Mouse (Mus musculus) stomach, embryonic 14.5 days (tissue): Measurements from ENCODE around the gene Tbx5. TPM values are rescaled to one million over a fixed set of nuclear protein-coding genes. Genes with fewer than 3 reads are reported as not detected.

Source experiments
- ATAC-seq: fragments of 200-750 bp; cut with Nextera tagmentation; 2 replicates; pipeline ENCODE4 v1.8.0; 2017; ENCODE audit warnings: low read depth, moderate TSS enrichment; ENCODE audit not compliant: insufficient number of reproducible peaks, insufficient read depth, low FRiP score
- H3K27ac ChIP-seq: fragments of 300-500 bp; sonication (generic); 2 replicates; pipeline ENCODE4 v1.5.1; 2014; ENCODE audit warnings: mild to moderate bottlenecking, low read length, moderate library complexity, mixed read lengths
- H3K27me3 ChIP-seq: fragments of 300-500 bp; sonication (generic); 2 replicates; pipeline ENCODE4 v1.6.1; 2014; ENCODE audit warnings: low read length, control low read depth, mixed read lengths; ENCODE audit not compliant: control insufficient read depth, insufficient read depth
- H3K36me3 ChIP-seq: fragments of 300-500 bp; sonication (generic); 2 replicates; pipeline ENCODE4 v1.6.1; 2014; ENCODE audit warnings: mild to moderate bottlenecking, control low read depth, low read length, moderate library complexity, mixed read lengths; ENCODE audit not compliant: control insufficient read depth, insufficient read depth
- H3K4me1 ChIP-seq: fragments of 300-500 bp; sonication (generic); 2 replicates; pipeline ENCODE4 v1.6.1; 2014; ENCODE audit warnings: low read length, control low read depth, mixed read lengths; ENCODE audit not compliant: control insufficient read depth, insufficient read depth
- H3K4me2 ChIP-seq: fragments of 300-500 bp; sonication (generic); replicated peaks from 2 replicates; pipeline ENCODE4 v1.6.1; 2014; ENCODE audit warnings: low read depth, low read length, control low read depth
- H3K4me3 ChIP-seq: fragments of 300-500 bp; sonication (generic); 2 replicates; pipeline ENCODE4 v1.5.1; 2014; ENCODE audit warnings: low read depth, low read length, control low read depth
- H3K9ac ChIP-seq: fragments of 300-500 bp; sonication (generic); replicated peaks from 2 replicates; pipeline ENCODE4 v1.6.1; 2014; ENCODE audit warnings: low read depth, mild to moderate bottlenecking, control low read depth, low read length, moderate library complexity, mixed read lengths
- H3K9me3 ChIP-seq: fragments of 300-500 bp; sonication (generic); 2 replicates; pipeline ENCODE4 v1.6.1; 2016; ENCODE audit warnings: low read depth, low read length, control low read depth; ENCODE audit not compliant: control insufficient read depth
- WGBS: fragments of 180-500 bp; shearing (Covaris S2); extraction: QIAGEN DNeasy Blood & Tissue Kit; methylation state at CpG from one replicate; pipeline ENCODE4 v1.1.7; 2014; 5-methylcytosine and 5-hydroxymethylcytosine counted together
- polyA plus RNA-seq: library from polyadenylated mRNA; unstranded; fragments of >200 nt; fragmentation: Nextera tagmentation; extraction: Ambion mirVana; gene quantifications from 2 replicates; pipeline ENCODE4 v1.2.1, GENCODE M21; 2014

The Tbx5 gene
- polyA plus RNA-seq, 1 experiment from 2014 or later, result 0.38 TPM

DNA sequence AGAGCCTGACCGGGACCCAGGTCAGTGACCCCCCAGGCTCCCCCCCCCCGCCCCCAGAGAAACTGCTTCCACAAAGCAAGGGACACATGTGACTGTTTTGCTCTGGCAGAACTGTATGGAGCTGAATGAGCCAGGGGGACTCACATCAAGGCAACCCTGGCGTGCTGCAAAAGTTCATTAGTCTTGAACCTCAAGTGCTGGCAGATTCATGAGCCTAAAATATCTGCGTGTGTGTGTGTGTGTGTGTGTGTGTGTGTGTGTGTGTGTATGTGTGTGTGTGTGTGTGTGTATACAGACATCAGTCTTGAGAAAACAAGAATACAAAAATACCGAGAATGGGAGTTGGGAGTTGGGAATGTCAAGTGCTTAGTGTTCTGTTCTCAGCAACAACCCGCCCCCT, 5.1 kb upstream of the Tbx5 start:
- Histone ChIP-seq H3K27ac (no peak overlapping the region), H3K4me1 (0 out of 2 replicates have a peak, but pooled peaks cover 6% of the 10 kb centered on the region), H3K4me3 (no peak overlapping the region), H3K9me3 (no peaks in the 10 kb centered on the region), H3K36me3 (no peaks in the 10 kb centered on the region), H3K27me3 (peaks cover 52% of the 10 kb centered on the region), H3K4me2 (no peak overlapping the region), H3K9ac (no peak overlapping the region)
- 71% methylated on average over 6 of the region's 6 CpGs for WGBS
- no peak for ATAC-seq

DNA sequence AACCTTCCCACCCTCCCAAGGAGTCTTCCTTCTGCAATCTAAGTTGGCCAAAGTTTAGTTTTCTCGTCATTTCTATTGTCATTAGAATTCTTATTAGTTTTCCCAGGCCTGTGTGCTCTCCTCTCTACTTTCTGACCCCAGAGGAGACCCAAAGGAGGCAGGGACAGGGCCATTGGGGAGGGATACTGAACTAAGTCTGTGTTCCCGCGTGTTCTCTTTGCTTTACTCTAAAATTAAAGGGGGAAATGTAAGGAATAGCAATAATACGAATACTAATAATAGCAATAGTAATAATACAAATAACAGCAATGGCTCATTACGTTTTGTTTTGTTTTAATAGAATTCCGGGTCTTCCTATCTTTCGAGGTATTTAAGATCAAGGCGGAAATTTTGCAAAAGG, 1.9 kb upstream of the Tbx5 start:
- H3K4me3 ChIP-seq, result no peak overlapping the region
- H3K9ac ChIP-seq, result no peak overlapping the region
- no peak for ATAC-seq
- no peak overlapping the region for H3K27ac ChIP-seq
- H3K4me2 ChIP-seq, result no peak overlapping the region
- no peaks in the 10 kb centered on the region for H3K9me3 ChIP-seq
- H3K4me1 ChIP-seq, result 0 out of 2 replicates have a peak, but pooled peaks cover 6% of the 10 kb centered on the region
- H3K36me3 ChIP-seq, result no peaks in the 10 kb centered on the region
- 12% methylated on average over 8 of the region's 8 CpGs for WGBS
- H3K27me3 ChIP-seq, result peaks cover 63% of the 10 kb centered on the region

GRCm38 (mm10) chr5:119831201-119831771, 1.2 kb upstream of the Tbx5 start:
- Histone ChIP-seq H3K27ac (no peak overlapping the region), H3K4me2 (0 out of 2 replicates have a peak overlapping the region, but pooled peaks have one; percentile 22), H3K4me3 (peak overlapping the region; percentile 17; the same call in 1 of the 2 replicates), H3K27me3 (peaks cover 63% of the 10 kb centered on the region), H3K9ac (no peak overlapping the region), H3K36me3 (no peaks in the 10 kb centered on the region), H3K4me1 (0 out of 2 replicates have a peak, but pooled peaks cover 6% of the 10 kb centered on the region), H3K9me3 (no peaks in the 10 kb centered on the region)
- no peak for ATAC-seq
- 2% methylated on average over 33 of the region's 33 CpGs for WGBS

DNA sequence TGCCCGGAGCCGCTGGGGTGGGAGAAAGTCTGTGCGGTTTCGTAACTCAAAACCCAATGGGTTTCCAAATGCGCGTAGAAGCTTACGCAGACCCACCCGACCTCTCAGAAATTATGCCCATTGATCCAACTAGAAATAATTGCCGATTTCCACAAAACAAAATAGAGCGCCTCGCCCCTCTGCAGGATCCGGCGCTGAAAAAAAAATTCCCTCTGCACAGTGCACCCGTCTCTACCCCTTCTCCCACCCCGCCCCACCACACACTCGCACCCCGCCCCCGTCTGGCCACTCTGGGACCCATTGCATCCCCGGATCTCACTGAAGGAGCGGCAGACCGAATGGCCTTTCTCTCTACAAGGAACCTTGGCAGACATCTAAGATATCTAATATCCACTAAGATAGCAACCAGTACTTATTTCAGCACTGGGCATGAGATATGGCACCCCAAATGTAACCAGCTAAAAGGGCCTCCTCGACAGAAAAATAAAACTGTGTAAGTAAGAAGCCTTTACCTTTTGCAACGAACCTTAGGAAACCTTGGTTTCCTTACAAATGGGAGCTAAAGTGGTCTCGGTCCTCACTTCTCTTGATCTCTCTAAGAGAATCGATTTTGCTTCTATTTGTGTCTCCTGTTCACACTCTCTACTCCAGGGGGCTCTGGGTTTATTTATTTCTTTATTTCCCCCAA, 533 bp upstream of the Tbx5 start:
- H3K4me2 ChIP-seq, result no peak overlapping the region
- 5% methylated on average over 25 of the region's 25 CpGs for WGBS

GRCm38 (mm10) chr5:119833223-119834030, 959 bp downstream of the Tbx5 start:
- no peak overlapping the region for H3K27ac ChIP-seq
- ATAC-seq, result no peak
- no peak overlapping the region for H3K9ac ChIP-seq
- no peaks in the 10 kb centered on the region for H3K36me3 ChIP-seq
- no peak overlapping the region for H3K4me2 ChIP-seq
- 11% methylated on average over 8 of the region's 8 CpGs for WGBS
- H3K4me3 ChIP-seq, result no peak overlapping the region
- peaks cover 66% of the 10 kb centered on the region for H3K27me3 ChIP-seq
- no peaks in the 10 kb centered on the region for H3K9me3 ChIP-seq
- 0 out of 2 replicates have a peak, but pooled peaks cover 6% of the 10 kb centered on the region for H3K4me1 ChIP-seq

More for the DNA sequence above, 533 bp upstream of the Tbx5 start:
- Histone ChIP-seq H3K27ac (no peak overlapping the region), H3K9ac (no peak overlapping the region), H3K9me3 (no peaks in the 10 kb centered on the region), H3K4me3 (no peak overlapping the region), H3K27me3 (peaks cover 62% of the 10 kb centered on the region), H3K4me1 (0 out of 2 replicates have a peak, but pooled peaks cover 6% of the 10 kb centered on the region), H3K36me3 (no peaks in the 10 kb centered on the region)
- ATAC-seq, result no peak

DNA sequence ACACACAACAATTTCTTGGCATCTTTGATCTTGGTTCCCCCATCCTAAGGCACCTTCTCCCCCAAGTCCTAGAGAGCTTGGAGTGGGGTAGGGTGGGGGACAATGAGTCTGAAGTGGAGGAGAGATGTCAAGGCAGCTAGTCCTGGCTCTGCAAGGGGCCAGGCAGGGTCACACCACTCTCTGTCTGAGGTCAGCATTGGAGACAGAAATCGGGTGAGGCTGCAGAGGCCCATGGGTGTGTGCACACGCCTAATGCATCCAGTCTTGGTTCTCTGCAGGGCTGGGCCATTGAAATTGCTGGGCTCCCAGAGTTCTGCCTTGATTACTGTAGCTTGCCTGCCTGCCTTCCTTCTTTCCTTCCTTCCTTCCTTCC, 1.5 kb downstream of the Tbx5 start:
- no peak overlapping the region for H3K27ac ChIP-seq
- no peak overlapping the region for H3K4me2 ChIP-seq
- H3K4me1 ChIP-seq, result 0 out of 2 replicates have a peak, but pooled peaks cover 6% of the 10 kb centered on the region
- ATAC-seq, result no peak
- no peak overlapping the region for H3K9ac ChIP-seq
- H3K9me3 ChIP-seq, result no peaks in the 10 kb centered on the region
- H3K27me3 ChIP-seq, result peaks cover 67% of the 10 kb centered on the region
- WGBS, result 4% methylated on average over 2 of the region's 2 CpGs
- no peaks in the 10 kb centered on the region for H3K36me3 ChIP-seq
- H3K4me3 ChIP-seq, result no peak overlapping the region

DNA sequence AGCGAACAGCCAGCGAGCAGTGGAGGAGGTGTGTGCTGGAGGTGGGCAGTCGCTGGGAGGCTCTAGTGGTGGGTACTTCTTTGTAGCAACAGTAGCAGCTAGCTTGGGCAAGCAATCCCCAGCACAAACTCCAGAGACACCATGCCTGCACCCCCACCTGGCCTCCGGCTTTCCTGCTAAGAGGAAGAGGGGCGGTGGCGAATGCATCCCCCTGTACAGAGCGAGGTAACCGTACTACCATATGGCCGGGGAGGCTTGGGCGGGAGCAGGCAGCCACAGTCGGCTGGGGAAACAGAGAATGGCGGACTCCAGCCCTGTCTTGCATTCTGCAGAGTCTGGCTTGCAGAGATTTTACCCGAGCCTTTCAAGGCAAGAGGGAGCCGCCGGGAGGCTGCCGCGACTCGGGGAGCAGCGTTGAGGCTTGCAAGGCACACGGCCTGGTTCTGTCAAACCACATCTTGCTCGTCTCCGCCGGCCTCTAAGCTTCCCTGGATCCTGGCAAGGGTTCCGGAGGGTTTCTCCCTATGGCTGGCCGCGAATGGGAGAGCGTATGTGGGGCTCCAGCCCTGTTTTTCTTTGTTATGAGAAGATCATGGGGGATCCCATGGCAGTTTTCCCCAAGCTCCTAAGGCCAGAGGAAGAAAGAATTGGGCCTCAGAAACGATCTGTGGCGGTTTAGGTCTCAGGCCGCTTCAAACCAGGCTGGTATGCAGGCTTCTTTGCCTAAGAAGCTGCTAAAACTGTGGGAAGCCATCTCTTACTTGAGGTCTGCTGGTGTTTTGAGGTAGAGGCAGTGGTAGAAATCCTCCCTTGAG, 2.8 kb downstream of the Tbx5 start:
- 2% methylated on average over 30 of the region's 30 CpGs for WGBS
- no peak overlapping the region for H3K27ac ChIP-seq
- no peaks in the 10 kb centered on the region for H3K36me3 ChIP-seq
- peak overlapping the region; percentile 13; the same call in 1 of the 2 replicates for H3K4me3 ChIP-seq
- 0 out of 2 replicates have a peak overlapping the region, but pooled peaks have one; percentile 3 for H3K4me2 ChIP-seq
- no peak overlapping the region for H3K9ac ChIP-seq
- peaks cover 66% of the 10 kb centered on the region for H3K27me3 ChIP-seq
- no peaks in the 10 kb centered on the region for H3K9me3 ChIP-seq
- H3K4me1 ChIP-seq, result peaks cover 9% of the 10 kb centered on the region; the same call in 1 of the 2 replicates
- ATAC-seq, result no peak

DNA sequence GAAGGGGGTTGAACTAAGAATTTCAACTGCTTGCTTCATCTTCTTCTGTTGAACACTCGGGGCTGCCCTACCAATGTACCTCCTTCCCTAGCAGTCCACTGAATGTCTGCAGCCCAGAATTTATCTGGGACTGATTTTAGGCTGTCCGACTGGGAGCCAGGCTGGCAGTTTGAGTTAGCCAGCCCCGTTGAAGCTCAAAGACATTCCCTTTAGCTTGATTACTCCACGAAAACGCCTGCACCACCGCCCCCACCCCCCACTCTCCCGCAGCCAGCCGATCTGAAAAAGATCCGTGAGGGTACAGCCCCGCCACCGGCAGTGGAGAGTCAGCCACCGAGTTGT, 3.4 kb downstream of the Tbx5 start:
- no peak overlapping the region for H3K4me2 ChIP-seq
- peaks cover 67% of the 10 kb centered on the region for H3K27me3 ChIP-seq
- H3K9ac ChIP-seq, result no peak overlapping the region
- H3K4me3 ChIP-seq, result 0 out of 2 replicates have a peak overlapping the region, but pooled peaks have one; percentile 13
- peaks cover 9% of the 10 kb centered on the region; the same call in 1 of the 2 replicates for H3K4me1 ChIP-seq
- no peak overlapping the region for H3K27ac ChIP-seq
- no peaks in the 10 kb centered on the region for H3K36me3 ChIP-seq
- ATAC-seq, result no peak
- no peaks in the 10 kb centered on the region for H3K9me3 ChIP-seq
- 2% methylated on average over 12 of the region's 12 CpGs for WGBS
